Mouse (Mus musculus) MEL (cell line): ENCODE results near the gene Lhx3.

Experiments
- CTCF ChIP-seq, 3 experiments: IDR thresholded peaks in 2 of 3; conservative IDR thresholded peaks in 1 of 3; 2 replicates each; pipeline ENCODE4 v1.5.1; 2011 to 2012; ENCODE audit warnings: low read length in 3 of 3, low read depth in 2 of 3, mild to moderate bottlenecking in 2 of 3, improper control_type of control experiment in 1 of 3, inconsistent platforms in 1 of 3, mixed read lengths in 1 of 3, moderate library complexity in 1 of 3; ENCODE audit not compliant: control insufficient read depth in 1 of 3, insufficient read depth in 1 of 3, poor library complexity in 1 of 3, severe bottlenecking in 1 of 3
- E2F4 ChIP-seq: IDR thresholded peaks from 2 replicates; pipeline ENCODE4 v1.6.1; 2011; ENCODE audit warnings: low read depth, low read length, improper control_type of control experiment, borderline replicate concordance
- EP300 ChIP-seq, 2 experiments: IDR thresholded peaks; 2 replicates each; pipeline ENCODE4 v1.6.1; 2011; ENCODE audit warnings: improper control_type of control experiment in 2 of 2, low read length in 2 of 2, low read depth in 1 of 2, mild to moderate bottlenecking in 1 of 2
- HCFC1 ChIP-seq: IDR thresholded peaks from 2 replicates; pipeline ENCODE4 v1.6.1; 2012; ENCODE audit warnings: low read depth, mild to moderate bottlenecking, inconsistent platforms, low read length, improper control_type of control experiment, moderate library complexity
- MAX ChIP-seq: IDR thresholded peaks from 2 replicates; pipeline ENCODE4 v1.6.1; 2011; ENCODE audit warnings: low read length, improper control_type of control experiment
- MXI1 ChIP-seq: IDR thresholded peaks from 2 replicates; pipeline ENCODE4 v1.6.1; 2011; ENCODE audit warnings: mild to moderate bottlenecking, low read depth, low read length, improper control_type of control experiment
- MYC ChIP-seq: IDR thresholded peaks from 2 replicates; pipeline ENCODE4 v1.6.1; 2011; ENCODE audit warnings: low read depth, mild to moderate bottlenecking, low read length, improper control_type of control experiment, moderate library complexity
- POLR2A ChIP-seq, 2 experiments: IDR thresholded peaks; 2 replicates each; pipeline ENCODE4 v1.6.1; 2011 to 2012; ENCODE audit warnings: low read length in 2 of 2, mild to moderate bottlenecking in 2 of 2, control low read depth in 1 of 2, improper control_type of control experiment in 1 of 2, low read depth in 1 of 2, moderate library complexity in 1 of 2; ENCODE audit not compliant: control insufficient read depth in 1 of 2, insufficient read depth in 1 of 2, poor library complexity in 1 of 2
- SIN3A ChIP-seq: IDR thresholded peaks from 2 replicates; pipeline ENCODE4 v1.6.1; 2012; ENCODE audit warnings: low read length, improper control_type of control experiment, inconsistent platforms
- TAL1 ChIP-seq: IDR thresholded peaks from 2 replicates; pipeline ENCODE4 v1.6.1; 2012; ENCODE audit warnings: mild to moderate bottlenecking, inconsistent platforms, low read length, moderate library complexity, mixed read lengths
- ZNF384 ChIP-seq: IDR thresholded peaks from 2 replicates; pipeline ENCODE4 v1.6.1; 2012; ENCODE audit warnings: low read depth, mild to moderate bottlenecking, inconsistent platforms, low read length, improper control_type of control experiment

DNA sequence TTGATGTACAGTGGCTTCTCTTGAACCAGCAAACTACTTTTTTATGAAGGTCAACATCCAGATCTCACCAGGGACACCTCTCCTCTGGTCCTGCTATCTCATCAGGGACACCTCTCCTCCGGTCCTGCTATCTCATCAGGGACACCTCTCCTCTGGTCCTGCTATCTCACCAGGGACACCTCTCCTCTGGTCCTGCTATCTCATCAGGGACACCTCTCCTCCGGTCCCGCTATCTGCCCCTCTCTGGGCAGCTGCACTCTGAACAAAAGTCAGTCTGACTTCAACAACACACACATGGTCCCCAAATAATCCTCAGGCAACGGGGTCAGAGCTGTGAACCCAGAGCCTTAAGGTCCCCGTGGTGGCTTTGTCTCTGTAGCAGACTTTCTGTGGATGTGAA is 31.4 kb downstream of the Lhx3 start:
- TF ChIP-seq CTCF (IDR thresholded peaks at IDR 0.05 in 2 of 3, conservative IDR thresholded peaks at IDR 0.05 in 1 of 3; ENCODE audit: control insufficient read depth in 1 of 3, insufficient read depth in 1 of 3, low read depth in 2 of 3, low read length in 3 of 3, poor library complexity in 1 of 3, severe bottlenecking in 1 of 3) (no peak), E2F4 (no peak), POLR2A (IDR thresholded peaks at IDR 0.05; ENCODE audit: control insufficient read depth in 1 of 2, insufficient read depth in 1 of 2, low read depth in 1 of 2, low read length in 2 of 2, poor library complexity in 1 of 2) (no peak), TAL1 (no peak), MYC (no peak), EP300 (IDR thresholded peaks at IDR 0.05; ENCODE audit: low read depth in 1 of 2, low read length in 2 of 2) (no peak), SIN3A (no peak), MAX (no peak), HCFC1 (no peak), ZNF384 (no peak), MXI1 (no peak)
